Mouse (Mus musculus) liver, postnatal 0 days (tissue): Measurements from ENCODE around the gene Dhrs7c.

Source experiments
- CTCF ChIP-seq: sonication (generic); IDR thresholded peaks from 2 replicates; pipeline ENCODE4 v1.5.1; 2016; ENCODE audit warnings: antibody characterized with exemption, low read depth
- EP300 ChIP-seq: IDR thresholded peaks from 2 replicates; pipeline ENCODE4 v1.6.1; 2016; ENCODE audit warnings: antibody characterized with exemption, low read depth, mild to moderate bottlenecking

GRCm38 (mm10) chr11:67845193-67845592 is 47.2 kb downstream of the Dhrs7c start:
- TF ChIP-seq EP300 (no peak), CTCF (no peak)
